Mouse (Mus musculus) myocyte (in vitro differentiated cells): ENCODE results near the gene Rplp1. TPM values are rescaled to one million over a fixed set of nuclear protein-coding genes. Genes with fewer than 3 reads are reported as not detected.

Source experiments
- H3K27me3 ChIP-seq: one replicate; pipeline ENCODE4 v1.6.1; 2011; ENCODE audit not compliant: control insufficient read depth, insufficient read depth, insufficient read length
- H3K36me3 ChIP-seq: one replicate; pipeline ENCODE4 v1.6.1; 2011; ENCODE audit not compliant: control insufficient read depth, insufficient read depth
- H3K4me2 ChIP-seq: one replicate; pipeline ENCODE4 v1.6.1; 2011; ENCODE audit warnings: low read depth, control low read depth
- H3K4me3 ChIP-seq: one replicate; pipeline ENCODE4 v1.5.1; 2011; ENCODE audit warnings: mild to moderate bottlenecking, control low read depth, moderate library complexity
- H3K79me2 ChIP-seq: one replicate; pipeline ENCODE4 v1.6.1; 2011; ENCODE audit not compliant: control insufficient read depth, insufficient read depth
- H3ac ChIP-seq: one replicate; pipeline ENCODE4 v1.6.1; 2011; ENCODE audit not compliant: control insufficient read depth, insufficient read length
- CEBPB ChIP-seq: IDR thresholded peaks from 2 replicates; pipeline ENCODE4 v1.6.1; 2011; ENCODE audit warnings: mild to moderate bottlenecking, moderate library complexity; ENCODE audit not compliant: poor library complexity, insufficient read depth, severe bottlenecking
- E2F4 ChIP-seq: IDR thresholded peaks from one replicate; pipeline ENCODE4 v1.6.1; 2011; ENCODE audit warnings: mild to moderate bottlenecking, control low read depth, moderate library complexity; ENCODE audit not compliant: insufficient read depth
- MAX ChIP-seq: IDR thresholded peaks from one replicate; pipeline ENCODE4 v1.6.1; 2011; ENCODE audit warnings: low read depth, mild to moderate bottlenecking, control low read depth
- MYOD1 ChIP-seq, 3 experiments: IDR thresholded peaks; one replicate each; pipeline ENCODE4 v1.6.1; 2011; ENCODE audit warnings: control low read depth in 2 of 3, low read depth in 2 of 3, mild to moderate bottlenecking in 2 of 3, moderate library complexity in 1 of 3; ENCODE audit not compliant: insufficient read length in 2 of 3, control insufficient read depth in 1 of 3
- MYOG ChIP-seq, 3 experiments: IDR thresholded peaks; one replicate each; pipeline ENCODE4 v1.6.1; 2011; ENCODE audit warnings: control low read depth in 2 of 3, low read depth in 2 of 3, mild to moderate bottlenecking in 2 of 3; ENCODE audit not compliant: insufficient read length in 2 of 3, control insufficient read depth in 1 of 3, insufficient read depth in 1 of 3
- POLR2A ChIP-seq: IDR thresholded peaks from one replicate; pipeline ENCODE4 v1.6.1; 2011; ENCODE audit warnings: low read depth, mild to moderate bottlenecking, control low read depth, moderate library complexity; ENCODE audit not compliant: insufficient read length
- POLR2AphosphoS2 ChIP-seq: IDR thresholded peaks from one replicate; pipeline ENCODE4 v1.6.1; 2011; ENCODE audit warnings: low read depth, control low read depth; ENCODE audit not compliant: insufficient read length
- REST ChIP-seq: IDR thresholded peaks from one replicate; pipeline ENCODE4 v1.6.1; 2011; ENCODE audit warnings: mild to moderate bottlenecking, control low read depth, moderate library complexity; ENCODE audit not compliant: insufficient read depth, insufficient read length
- SRF ChIP-seq: IDR thresholded peaks from one replicate; pipeline ENCODE4 v1.6.1; 2011; ENCODE audit warnings: low read depth; ENCODE audit not compliant: control insufficient read depth, insufficient read length
- TCF12 ChIP-seq: IDR thresholded peaks from one replicate; pipeline ENCODE4 v1.6.1; 2011; ENCODE audit warnings: mild to moderate bottlenecking, control low read depth; ENCODE audit not compliant: poor library complexity, insufficient read depth, severe bottlenecking
- TCF3 ChIP-seq: IDR thresholded peaks from one replicate; pipeline ENCODE4 v1.6.1; 2011; ENCODE audit warnings: low read depth, control low read depth; ENCODE audit not compliant: insufficient read length
- USF1 ChIP-seq: IDR thresholded peaks from one replicate; pipeline ENCODE4 v1.6.1; 2011; ENCODE audit warnings: low read depth, mild to moderate bottlenecking, control low read depth, moderate library complexity
- polyA plus RNA-seq: library from polyadenylated mRNA; unstranded; fragments of >200 nt; fragmentation: generic; extraction: Trizol; gene quantifications from one replicate; pipeline ENCODE4 v1.2.1, GENCODE M21; 2012; ENCODE audit warnings: missing spikeins

Gene Rplp1
- polyA plus RNA-seq, 1 experiment, result 9,411 TPM

- peak within 1 kb of the TSS; percentile 57 for H3K4me3 ChIP-seq
- H3K79me2 ChIP-seq, result peaks cover 30% of the 10 kb centered on the region
- peak within 1 kb of the TSS; percentile 24 for H3ac ChIP-seq
- TF ChIP-seq TCF12, result no peak
- no peak for TF ChIP-seq MYOD1 (IDR thresholded peaks at IDR 0.05; ENCODE audit: control insufficient read depth in 1 of 3, insufficient read length in 2 of 3, low read depth in 2 of 3)
- TF ChIP-seq E2F4, result peak; percentile 90
- peak; percentile 84 for TF ChIP-seq POLR2A
- TF ChIP-seq REST, result no peak
- TF ChIP-seq TCF3, result no peak
- peak; percentile 83 for TF ChIP-seq POLR2AphosphoS2
- TF ChIP-seq MYOG (IDR thresholded peaks at IDR 0.05; ENCODE audit: control insufficient read depth in 1 of 3, insufficient read depth in 1 of 3, insufficient read length in 2 of 3, low read depth in 2 of 3), result no peak
- no peak for TF ChIP-seq USF1
- TF ChIP-seq MAX, result no peak
- no peak for TF ChIP-seq CEBPB
- TF ChIP-seq SRF, result peak; percentile 35
- H3K36me3 ChIP-seq, result no peaks in the 10 kb centered on the region
- peak within 1 kb of the TSS; percentile 86 for H3K4me2 ChIP-seq
- no peaks in the 10 kb centered on the region for H3K27me3 ChIP-seq
Measured at GRCm38 (mm10) chr9:61946623-61947401, 32.5 kb upstream of the Rplp1 start, which contains the start of gene Kif23. Gene Kif23 (minus strand): TSS chr9:61946774.

- peak overlapping the region; percentile 57 for H3K4me3 ChIP-seq
- no peaks in the 10 kb centered on the region for H3K27me3 ChIP-seq
- no peaks in the 10 kb centered on the region for H3K36me3 ChIP-seq
- TF ChIP-seq USF1, result no peak
- no peak for TF ChIP-seq POLR2AphosphoS2
- TF ChIP-seq E2F4, result no peak
- TF ChIP-seq REST, result no peak
- TF ChIP-seq POLR2A, result no peak
- no peak for TF ChIP-seq TCF12
- TF ChIP-seq TCF3, result no peak
- TF ChIP-seq MYOG (IDR thresholded peaks at IDR 0.05; ENCODE audit: control insufficient read depth in 1 of 3, insufficient read depth in 1 of 3, insufficient read length in 2 of 3, low read depth in 2 of 3), result no peak
- no peak for TF ChIP-seq SRF
- no peak for TF ChIP-seq CEBPB
- TF ChIP-seq MAX, result no peak
- no peak for TF ChIP-seq MYOD1 (IDR thresholded peaks at IDR 0.05; ENCODE audit: control insufficient read depth in 1 of 3, insufficient read length in 2 of 3, low read depth in 2 of 3)
- H3K79me2 ChIP-seq, result peaks cover 33% of the 10 kb centered on the region
- H3ac ChIP-seq, result peak overlapping the region; percentile 24
- peak overlapping the region; percentile 74 for H3K4me2 ChIP-seq
Measured at GRCm38 (mm10) chr9:61945973-61946611, 31.8 kb upstream of the Rplp1 start.

- peaks cover 35% of the 10 kb centered on the region for H3K79me2 ChIP-seq
- H3ac ChIP-seq, result no peak overlapping the region
- H3K4me2 ChIP-seq, result no peak overlapping the region
- H3K36me3 ChIP-seq, result peaks cover 18% of the 10 kb centered on the region
- no peak for TF ChIP-seq REST
- TF ChIP-seq E2F4, result no peak
- H3K4me3 ChIP-seq, result no peak overlapping the region
- H3K27me3 ChIP-seq, result no peaks in the 10 kb centered on the region
Measured at GRCm38 (mm10) chr9:61941054-61941453, 26.7 kb upstream of the Rplp1 start.

GRCm38 (mm10) chr9:61933333-61933732 lies 19.0 kb upstream of the Rplp1 start:
- TF ChIP-seq POLR2A, result no peak
- no peak for TF ChIP-seq TCF3
- TF ChIP-seq SRF, result no peak
- no peak overlapping the region for H3K4me2 ChIP-seq
- peaks cover 21% of the 10 kb centered on the region for H3K36me3 ChIP-seq
- no peak overlapping the region for H3K4me3 ChIP-seq
- no peak overlapping the region for H3ac ChIP-seq
- no peaks in the 10 kb centered on the region for H3K27me3 ChIP-seq
- H3K79me2 ChIP-seq, result no peaks in the 10 kb centered on the region

- Histone ChIP-seq H3K79me2 (no peaks in the 10 kb centered on the region), H3K36me3 (peaks cover 27% of the 10 kb centered on the region), H3ac (no peak overlapping the region), H3K4me3 (no peak overlapping the region), H3K27me3 (no peaks in the 10 kb centered on the region), H3K4me2 (no peak overlapping the region)
- TF ChIP-seq SRF (no peak), E2F4 (no peak), TCF12 (no peak), REST (no peak), MYOD1 (IDR thresholded peaks at IDR 0.05; ENCODE audit: control insufficient read depth in 1 of 3, insufficient read length in 2 of 3, low read depth in 2 of 3) (no peak)
Measured at GRCm38 (mm10) chr9:61932009-61932408, 17.7 kb upstream of the Rplp1 start.
